Mouse (Mus musculus) ES-Bruce4 (cell line): Measurements from ENCODE around the gene Tomm5. TPM values are rescaled to one million over a fixed set of nuclear protein-coding genes. Genes with fewer than 3 reads are reported as not detected.
"Not testable (repeated sequence)": the region's sequence is repeated elsewhere in the genome, so short reads cannot be mapped to it uniquely, and the experiment has no call there.

Experiments used
- H3K27ac ChIP-seq: 2 replicates; pipeline ENCODE4 v1.5.1; 2012; ENCODE audit warnings: low read length, inconsistent platforms; ENCODE audit not compliant: insufficient read depth
- H3K27me3 ChIP-seq: 2 replicates; pipeline ENCODE4 v1.6.1; 2012; ENCODE audit warnings: mild to moderate bottlenecking, low read length, inconsistent platforms; ENCODE audit not compliant: control insufficient read depth, poor library complexity, insufficient read depth, severe bottlenecking
- H3K36me3 ChIP-seq: 2 replicates; pipeline ENCODE4 v1.6.1; 2012; ENCODE audit warnings: inconsistent platforms, mild to moderate bottlenecking, low read length, moderate library complexity; ENCODE audit not compliant: control insufficient read depth, poor library complexity, insufficient read depth, severe bottlenecking
- H3K4me1 ChIP-seq: one replicate; pipeline ENCODE4 v1.8.1; 2011; ENCODE audit warnings: low read length; ENCODE audit not compliant: control insufficient read depth, insufficient read depth
- H3K4me3 ChIP-seq: 2 replicates; pipeline ENCODE4 v1.5.1; 2011; ENCODE audit warnings: low read depth, mild to moderate bottlenecking, low read length
- H3K9ac ChIP-seq: 2 replicates; pipeline ENCODE4 v1.6.1; 2012; ENCODE audit warnings: low read depth, mild to moderate bottlenecking, inconsistent platforms; ENCODE audit not compliant: poor library complexity, severe bottlenecking
- H3K9me3 ChIP-seq: replicated peaks from 2 replicates; pipeline ENCODE4 v1.6.1; 2012; ENCODE audit warnings: mild to moderate bottlenecking, low read length, inconsistent platforms; ENCODE audit not compliant: control insufficient read depth, poor library complexity, insufficient read depth, severe bottlenecking
- CTCF ChIP-seq: IDR thresholded peaks from one replicate; pipeline ENCODE4 v1.8.1; 2011; ENCODE audit warnings: low read depth, low read length
- EP300 ChIP-seq: IDR thresholded peaks from 2 replicates; pipeline ENCODE4 v1.6.1; 2011; ENCODE audit warnings: low read depth, low read length; ENCODE audit not compliant: insufficient read depth
- POLR2A ChIP-seq: IDR thresholded peaks from one replicate; pipeline ENCODE4 v1.8.1; 2011; ENCODE audit warnings: low read length; ENCODE audit not compliant: insufficient read depth
- polyA plus RNA-seq: library from polyadenylated mRNA; stranded (reverse); fragments of >200 nt; gene quantifications from 2 replicates; pipeline ENCODE4 v1.2.4, GENCODE M21; 2011; ENCODE audit warnings: low read depth; ENCODE audit not compliant: missing spikeins, insufficient read depth, insufficient read length

Tomm5 gene
- polyA plus RNA-seq, 1 experiment, result 112 TPM

DNA sequence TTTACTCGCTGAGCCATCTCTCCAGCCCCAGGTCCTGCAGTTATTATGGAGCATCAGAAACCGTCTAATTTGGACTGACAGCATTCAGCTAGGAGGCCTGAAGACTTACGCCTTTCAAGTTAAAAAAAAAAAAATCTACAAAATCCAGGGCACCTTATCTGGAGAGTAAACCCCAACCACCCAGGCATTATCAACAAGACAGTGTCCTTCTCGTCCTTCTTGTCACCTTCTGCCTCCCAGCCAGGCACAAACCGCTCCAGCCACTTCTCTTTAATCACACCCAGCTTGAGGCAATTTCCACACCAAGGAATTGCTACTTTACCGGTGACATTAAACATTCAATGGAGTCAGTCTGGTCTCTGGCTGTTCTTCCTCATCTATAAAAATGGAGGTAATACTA lies 34.4 kb downstream of the Tomm5 start:
- Histone ChIP-seq H3K9ac (no peak overlapping the region), H3K4me1 (no peaks in the 10 kb centered on the region), H3K4me3 (no peak overlapping the region), H3K9me3 (no peaks in the 10 kb centered on the region), H3K36me3 (no peaks in the 10 kb centered on the region), H3K27me3 (no peaks in the 10 kb centered on the region), H3K27ac (no peak overlapping the region)
- TF ChIP-seq CTCF, result no peak
- no peak for TF ChIP-seq POLR2A
- TF ChIP-seq EP300, result no peak

DNA sequence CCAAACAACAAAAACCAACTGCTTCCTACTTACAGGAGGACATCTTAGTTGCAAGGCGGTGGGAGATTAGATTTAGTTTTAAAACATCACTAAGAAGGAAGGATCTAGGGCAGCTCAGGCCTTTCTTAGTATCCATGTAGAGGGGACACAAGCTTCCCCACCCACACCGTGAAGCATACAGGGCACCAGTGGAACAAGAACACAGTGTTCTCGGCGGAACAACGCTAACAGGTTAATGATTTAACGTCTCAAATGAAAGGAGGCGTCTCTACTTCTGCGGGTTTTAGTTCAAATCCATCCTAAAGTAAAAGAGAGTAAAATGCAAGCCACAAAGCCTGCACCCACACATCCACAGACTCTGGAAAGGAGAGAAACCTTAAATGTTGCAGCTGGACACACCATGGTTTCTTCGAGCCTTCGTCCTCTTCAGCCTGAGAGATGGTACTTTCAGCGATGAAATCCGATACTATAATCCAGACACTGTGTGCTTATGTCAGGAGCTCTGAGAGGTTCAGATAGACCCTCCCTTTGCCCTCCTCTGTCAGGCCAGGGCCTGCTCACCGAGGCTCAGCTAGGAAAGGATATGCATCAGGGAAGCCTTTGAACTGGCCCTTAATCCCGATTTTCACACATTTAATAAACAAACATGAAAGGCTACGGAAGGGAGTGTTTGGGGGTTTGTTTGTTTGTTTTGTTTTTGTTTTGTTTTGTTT lies 35.5 kb downstream of the Tomm5 start:
- no peak for TF ChIP-seq CTCF
- no peak for TF ChIP-seq EP300
- no peak for TF ChIP-seq POLR2A
- H3K36me3 ChIP-seq, result no peaks in the 10 kb centered on the region

GRCm38 (mm10) chr4:45067742-45068141 lies 40.2 kb downstream of the Tomm5 start:
- TF ChIP-seq CTCF (no peak), POLR2A (no peak), EP300 (no peak)
- Histone ChIP-seq H3K9me3 (no peaks in the 10 kb centered on the region), H3K36me3 (no peaks in the 10 kb centered on the region), H3K27me3 (no peaks in the 10 kb centered on the region), H3K4me3 (no peak overlapping the region), H3K27ac (no peak overlapping the region), H3K9ac (no peak overlapping the region), H3K4me1 (no peaks in the 10 kb centered on the region)

More for the DNA sequence above, 35.5 kb downstream of the Tomm5 start:
- Histone ChIP-seq H3K9me3 (no peaks in the 10 kb centered on the region), H3K27ac (no peak overlapping the region), H3K9ac (no peak overlapping the region), H3K4me3 (no peak overlapping the region), H3K4me1 (no peaks in the 10 kb centered on the region), H3K27me3 (no peaks in the 10 kb centered on the region)

GRCm38 (mm10) chr4:45066036-45066730 lies 41.7 kb downstream of the Tomm5 start:
- Histone ChIP-seq H3K27ac (no peak overlapping the region), H3K9ac (no peak overlapping the region), H3K4me1 (no peaks in the 10 kb centered on the region), H3K9me3 (no peaks in the 10 kb centered on the region), H3K4me3 (no peak overlapping the region), H3K36me3 (no peaks in the 10 kb centered on the region), H3K27me3 (no peaks in the 10 kb centered on the region)
- TF ChIP-seq EP300 (no peak), POLR2A (no peak), CTCF (no peak)

- TF ChIP-seq EP300 (no peak), POLR2A (no peak), CTCF (no peak)
- H3K9me3 ChIP-seq, result no peaks in the 10 kb centered on the region
- H3K4me3 ChIP-seq, result no peak overlapping the region
- H3K9ac ChIP-seq, result no peak overlapping the region
- H3K4me1 ChIP-seq, result no peaks in the 10 kb centered on the region
- H3K27ac ChIP-seq, result no peak overlapping the region
- H3K36me3 ChIP-seq, result no peaks in the 10 kb centered on the region
- H3K27me3 ChIP-seq, result no peaks in the 10 kb centered on the region
These were observed 43.3 kb downstream of the Tomm5 start for GRCm38 (mm10) chr4:45064577-45064976.

- H3K4me3 ChIP-seq, H3K4me1 ChIP-seq, H3K9ac ChIP-seq, H3K9me3 ChIP-seq, H3K27me3 ChIP-seq, H3K36me3 ChIP-seq, H3K27ac ChIP-seq: not testable (repeated sequence)
These were observed 44.1 kb downstream of the Tomm5 start for GRCm38 (mm10) chr4:45063836-45064235.
